Mouse (Mus musculus): ENCODE measurements around the gene Ica1.

The Ica1 gene

GRCm38 (mm10) chr6:8741659-8742058 is 36.6 kb downstream of the Ica1 start:
- no peak for DNase-seq

GRCm38 (mm10) chr6:8740092-8740491 is 38.2 kb downstream of the Ica1 start:
- no peak for DNase-seq

- peak; percentile 55 for DNase-seq
These were observed 39.9 kb downstream of the Ica1 start for GRCm38 (mm10) chr6:8738396-8738795.

GRCm38 (mm10) chr6:8736493-8736820 is 41.8 kb downstream of the Ica1 start:
- DNase-seq: no peak

GRCm38 (mm10) chr6:8735657-8736492 is 42.4 kb downstream of the Ica1 start:
- peak; percentile 87 for DNase-seq

- peak; percentile 40 for DNase-seq
These were observed 43.2 kb downstream of the Ica1 start for GRCm38 (mm10) chr6:8735044-8735443.

GRCm38 (mm10) chr6:8732492-8732891 is 45.8 kb downstream of the Ica1 start:
- DNase-seq: peak; percentile 16

GRCm38 (mm10) chr6:8731656-8732191 is 46.6 kb downstream of the Ica1 start:
- no peak for DNase-seq

- DNase-seq: no peak
These were observed 47.9 kb downstream of the Ica1 start for GRCm38 (mm10) chr6:8730433-8730832.

- DNase-seq: no peak
These were observed 50.5 kb downstream of the Ica1 start for GRCm38 (mm10) chr6:8727806-8728205.

GRCm38 (mm10) chr6:8725610-8726009 is 52.7 kb downstream of the Ica1 start:
- no peak for DNase-seq

GRCm38 (mm10) chr6:8719692-8720091 is 58.6 kb downstream of the Ica1 start:
- no peak for DNase-seq

GRCm38 (mm10) chr6:8717967-8718366 is 60.3 kb downstream of the Ica1 start:
- no peak for DNase-seq

GRCm38 (mm10) chr6:8716539-8716938 is 61.7 kb downstream of the Ica1 start:
- DNase-seq: no peak

- no peak for DNase-seq
These were observed 67.0 kb downstream of the Ica1 start for GRCm38 (mm10) chr6:8711246-8711645.

GRCm38 (mm10) chr6:8694636-8695514 is 83.4 kb downstream of the Ica1 start:
- peak; percentile 63 for DNase-seq

- no peak for DNase-seq
These were observed 84.2 kb downstream of the Ica1 start for GRCm38 (mm10) chr6:8693926-8694635.

- no peak for DNase-seq
These were observed 85.0 kb downstream of the Ica1 start for GRCm38 (mm10) chr6:8693141-8693881.

GRCm38 (mm10) chr6:8691199-8691975 is 86.9 kb downstream of the Ica1 start:
- DNase-seq: no peak

GRCm38 (mm10) chr6:8690441-8690840 is 87.8 kb downstream of the Ica1 start:
- no peak for DNase-seq

All from thymus, postnatal 14 days (tissue).